Mouse (Mus musculus) liver, adult 10 weeks (tissue): ENCODE data around the gene A730061H03Rik. TPM values are rescaled to one million over a fixed set of nuclear protein-coding genes. Genes with fewer than 3 reads are reported as not detected.

Experiments used
- polyA plus RNA-seq: library from polyadenylated mRNA; stranded (reverse); fragments of 350-450 nt; fragmentation: Illumina TruSeq; extraction: RNeasy Lipid Tissue Mini Kit (QIAGEN cat#74804); gene quantifications from one replicate; pipeline ENCODE4 v1.2.3, GENCODE M21; 2014; ENCODE audit warnings: low read depth, low replicate concordance

A730061H03Rik gene
- polyA plus RNA-seq: not detected

GRCm38 (mm10) chr14:55560202-55561073 is at the start of gene A730061H03Rik:
Gene A730061H03Rik (minus strand): TSS chr14:55560406.

DNA sequence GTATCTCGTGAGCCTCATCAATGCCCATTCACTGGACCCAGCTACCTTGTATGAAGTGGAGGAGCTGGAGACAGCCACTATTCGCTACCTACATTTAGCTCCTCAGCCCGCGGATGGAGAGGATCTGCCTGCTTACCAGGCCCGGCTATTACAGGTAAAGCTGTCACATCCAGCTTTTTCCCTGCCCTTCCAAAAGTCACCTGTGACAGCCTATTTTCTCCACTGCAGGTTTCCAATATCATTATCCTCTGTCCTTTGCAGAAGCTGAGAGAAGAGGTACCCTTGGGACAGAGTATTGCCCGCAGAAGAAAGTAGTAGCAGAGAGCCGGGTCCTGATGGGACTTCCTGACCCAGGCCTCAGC is 43.0 kb upstream of the A730061H03Rik start, which contains the start of gene Irf9:
Irf9 (plus strand) TSS at position 301 of the 362 bp plus-strand sequence.

DNA sequence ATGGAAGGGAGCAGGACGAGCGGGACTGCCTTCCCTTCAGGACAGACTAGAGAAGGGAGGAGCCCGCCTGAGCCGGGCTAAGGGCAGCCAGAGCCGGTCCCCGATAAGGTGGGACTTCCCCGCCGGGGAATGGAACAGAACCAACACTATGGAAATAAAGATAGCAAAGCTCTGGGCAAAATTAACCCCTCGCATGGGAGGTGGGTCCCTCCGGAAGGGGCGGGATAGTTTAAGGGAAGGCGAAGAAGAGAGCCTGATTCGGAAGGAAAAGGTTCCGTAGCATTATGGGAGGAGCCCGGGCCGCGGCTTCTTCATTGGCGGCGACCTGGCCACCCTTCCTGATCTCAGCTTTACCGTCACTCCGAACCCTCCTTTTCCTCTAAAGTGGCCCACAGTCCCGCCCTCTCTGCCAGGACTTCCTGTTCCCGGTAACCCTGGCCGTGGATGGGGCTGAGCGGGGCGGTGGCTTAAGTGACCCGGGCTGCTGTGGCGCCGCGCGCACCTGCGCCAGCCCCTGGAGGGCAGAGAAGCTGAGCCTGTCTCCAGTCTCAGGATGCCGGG is 31.2 kb upstream of the A730061H03Rik start, which contains the start of gene Rnf31:
Rnf31 (plus strand) TSS at position 378 of the 561 bp plus-strand sequence.

DNA sequence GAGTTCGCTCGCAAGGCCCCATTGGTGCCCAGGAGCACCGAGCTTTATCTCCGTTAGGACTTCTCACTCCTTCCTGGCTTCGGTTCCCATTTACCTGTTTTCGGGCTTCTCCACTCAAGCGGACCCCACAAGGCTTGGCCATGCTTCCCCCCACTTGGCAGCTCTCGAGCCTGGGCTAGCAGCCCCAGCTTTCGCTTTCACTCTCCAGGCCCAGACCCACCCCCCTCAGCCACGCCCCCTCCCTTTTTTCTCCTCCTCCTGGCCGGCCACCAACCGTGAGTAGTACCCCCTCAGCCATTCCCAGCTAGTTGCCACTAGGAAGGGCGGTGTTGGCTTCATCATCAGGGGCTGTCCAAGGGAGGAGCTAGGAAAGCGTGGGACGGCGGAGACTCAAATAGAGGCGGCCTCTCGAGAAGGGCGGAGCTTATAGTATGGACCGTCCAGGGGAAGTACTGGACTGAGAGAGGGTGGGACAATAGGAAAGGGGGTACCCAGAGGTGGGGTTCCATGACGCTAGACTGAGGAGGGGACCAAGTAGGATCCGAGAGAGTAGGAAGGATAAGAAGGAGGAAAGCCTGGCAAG is 30.6 kb upstream of the A730061H03Rik start, which contains the start of gene Psme2:
Psme2 (minus strand) TSS at position 366 of the 583 bp plus-strand sequence.

GRCm38 (mm10) chr14:55584702-55585565 is 24.7 kb upstream of the A730061H03Rik start, which contains the start of gene Emc9:
Gene Emc9 (minus strand): TSS chr14:55585302.

DNA sequence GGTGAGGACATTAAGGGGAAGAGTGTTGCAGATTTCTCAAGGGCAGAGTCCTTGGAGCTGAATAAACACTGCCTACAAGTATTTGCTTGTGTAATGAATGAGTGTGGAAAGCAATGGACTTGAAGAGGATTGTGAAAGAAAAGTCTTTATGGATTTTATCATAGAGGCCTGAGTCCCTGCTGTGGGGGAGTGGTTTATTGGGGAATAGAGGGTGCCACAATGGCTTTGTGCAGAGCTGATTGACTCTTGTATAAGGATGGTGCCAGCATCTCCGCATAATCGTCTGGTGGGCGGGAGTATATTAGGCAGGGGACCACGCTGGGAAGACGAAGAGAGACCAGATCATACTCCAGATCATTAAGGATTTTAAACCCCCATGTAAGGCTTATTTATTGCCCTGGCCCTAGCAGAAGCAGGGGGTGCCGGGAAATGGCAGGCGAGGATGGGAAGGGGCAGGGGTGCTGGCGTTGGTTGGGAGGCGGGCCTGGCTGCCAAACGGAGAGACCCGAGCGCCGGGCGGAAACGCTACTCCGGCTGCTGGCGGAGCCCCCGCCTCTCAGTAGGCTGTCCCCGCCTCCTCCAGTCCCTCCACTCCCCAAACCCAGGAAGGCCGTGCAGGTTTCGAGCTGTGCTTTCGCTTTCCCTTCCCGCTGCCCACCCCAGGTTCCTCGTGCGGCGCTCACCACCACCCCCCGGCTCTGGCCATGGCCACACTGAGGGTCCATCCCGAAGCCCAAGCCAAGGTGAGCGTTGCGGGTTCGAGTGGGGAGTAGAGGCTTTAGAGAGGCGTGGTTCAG is 17.9 kb upstream of the A730061H03Rik start, which contains the start of gene Psme1:
Psme1 (plus strand) TSS at position 253 of the 797 bp plus-strand sequence.

DNA sequence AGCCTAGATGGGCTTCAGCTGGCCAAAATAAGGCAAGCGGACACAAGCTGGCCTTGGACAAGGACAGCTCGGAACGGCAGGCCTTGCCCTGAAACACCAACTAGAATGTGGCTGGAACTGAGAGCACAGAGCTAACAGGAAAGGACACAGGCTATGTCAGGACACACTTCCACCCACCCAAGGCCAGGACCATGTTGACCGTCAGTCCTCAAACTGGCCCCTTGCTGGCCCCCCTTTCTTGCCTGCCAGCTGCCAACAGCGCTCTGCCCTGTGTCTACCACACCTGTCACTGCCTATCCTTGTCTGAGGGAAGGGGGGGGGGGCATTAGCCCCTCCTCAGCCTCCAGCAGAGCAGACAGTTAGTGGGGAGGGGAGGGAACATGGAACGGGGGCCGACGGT is 15.1 kb upstream of the A730061H03Rik start, which contains the start of gene Fitm1:
Fitm1 (plus strand) TSS at position 316 of the 400 bp plus-strand sequence.

GRCm38 (mm10) chr14:55559799-55560201 is 406 bp downstream of the A730061H03Rik start, which contains the start of gene Dcaf11:
Gene Dcaf11 (plus strand): TSS chr14:55560006.

GRCm38 (mm10) chr14:55540067-55540786 is 20.0 kb downstream of the A730061H03Rik start, which contains the start of gene Pck2:
Gene Pck2 (plus strand): TSS chr14:55540266.

DNA sequence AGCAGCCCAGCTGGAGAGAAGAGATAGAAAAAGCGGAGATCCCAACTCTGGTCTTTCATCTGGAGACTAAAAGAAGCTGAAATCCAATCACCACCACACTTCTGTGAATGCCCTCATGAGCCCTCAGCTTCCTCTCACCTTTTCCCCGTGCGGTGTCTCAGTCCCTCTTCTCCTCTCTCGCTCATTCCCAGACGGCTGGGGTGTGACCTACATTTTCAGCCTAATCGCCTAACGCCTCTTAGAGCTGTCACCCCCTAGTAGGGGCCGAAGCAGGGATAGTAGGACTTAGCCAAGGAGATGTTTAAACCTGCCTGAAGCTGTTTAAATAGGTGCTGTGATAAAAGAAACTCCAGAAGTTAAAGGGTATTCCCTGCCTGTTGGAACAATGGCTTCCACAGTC is 35.4 kb downstream of the A730061H03Rik start, which contains the start of gene Nrl:
Nrl (minus strand) TSS at position 197 of the 400 bp plus-strand sequence.

DNA sequence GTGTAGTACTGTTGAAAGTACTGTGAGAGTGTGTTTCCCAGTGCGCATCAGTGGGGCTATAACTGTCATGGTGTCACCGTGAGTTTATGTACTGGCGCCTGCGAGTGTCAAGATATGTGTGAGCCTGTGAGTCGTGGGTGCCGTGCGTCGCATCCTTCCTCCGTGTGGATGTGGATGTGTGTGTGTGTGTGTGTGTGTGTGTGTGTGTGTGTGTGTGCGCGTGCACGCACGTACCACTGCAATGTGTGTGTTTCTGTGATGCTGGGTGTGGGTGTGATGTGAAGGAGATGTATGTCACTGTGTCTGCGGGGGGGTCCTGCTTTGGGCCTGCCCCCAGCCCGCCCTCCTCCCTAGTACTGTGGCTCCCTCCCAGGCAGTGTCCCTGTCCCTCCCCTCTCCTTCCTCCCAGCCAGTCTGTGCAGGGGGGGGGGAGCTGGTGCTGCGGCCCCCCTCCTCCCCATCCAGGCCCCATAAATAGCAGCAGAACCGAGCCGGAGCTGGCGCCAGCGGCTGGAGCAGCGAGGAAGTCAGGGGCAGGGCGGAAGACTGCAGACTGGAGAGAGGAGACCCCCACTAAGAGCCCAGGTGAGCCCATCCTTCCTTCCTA is 50.0 kb downstream of the A730061H03Rik start, which contains the start of gene Cpne6:
Cpne6 (plus strand) TSS at position 321 of the 607 bp plus-strand sequence.

Other genes starting within 250 kb of the A730061H03Rik start
- 110 TPM for gene Dhrs4, start 81.6 kb downstream of the A730061H03Rik start, polyA plus RNA-seq
- gene Carmil3, start 69.8 kb downstream of the A730061H03Rik start, polyA plus RNA-seq: not detected
- not detected for gene Cpne6, start 50.0 kb downstream of the A730061H03Rik start, polyA plus RNA-seq
- not detected for gene Nrl, start 35.4 kb downstream of the A730061H03Rik start, polyA plus RNA-seq
- 0.24 TPM for gene Pck2, start 20.1 kb downstream of the A730061H03Rik start, polyA plus RNA-seq
- 82.7 TPM for gene Dcaf11, start 400 bp downstream of the A730061H03Rik start, polyA plus RNA-seq
- gene Fitm1, start 15.2 kb upstream of the A730061H03Rik start, polyA plus RNA-seq: 0.87 TPM
- 149 TPM for gene Psme1, start 17.7 kb upstream of the A730061H03Rik start, polyA plus RNA-seq
- 9.1 TPM for gene Emc9, start 24.9 kb upstream of the A730061H03Rik start, polyA plus RNA-seq
- gene Psme2, start 30.7 kb upstream of the A730061H03Rik start, polyA plus RNA-seq: 129 TPM
- 3.8 TPM for gene Rnf31, start 31.3 kb upstream of the A730061H03Rik start, polyA plus RNA-seq
- gene Irf9, start 43.2 kb upstream of the A730061H03Rik start, polyA plus RNA-seq: 28.2 TPM
- gene Rec8, start 57.6 kb upstream of the A730061H03Rik start, polyA plus RNA-seq: 0.24 TPM
- 5.0 TPM for gene Ipo4, start 75.6 kb upstream of the A730061H03Rik start, polyA plus RNA-seq
- gene Gm49378, start 77.5 kb upstream of the A730061H03Rik start, polyA plus RNA-seq: 0.66 TPM
- gene Tm9sf1, start 83.4 kb upstream of the A730061H03Rik start, polyA plus RNA-seq: 26.3 TPM
- gene Tssk4, start 89.8 kb upstream of the A730061H03Rik start, polyA plus RNA-seq: not detected
- 9.9 TPM for gene Mdp1, start 100.1 kb upstream of the A730061H03Rik start, polyA plus RNA-seq
- 16.3 TPM for gene Gmpr2, start 111.5 kb upstream of the A730061H03Rik start, polyA plus RNA-seq
- 75.4 TPM for gene Nedd8, start 111.7 kb upstream of the A730061H03Rik start, polyA plus RNA-seq
- gene Tinf2, start 121.4 kb upstream of the A730061H03Rik start, polyA plus RNA-seq: 4.1 TPM
- 0.66 TPM for gene Tgm1, start 153.5 kb upstream of the A730061H03Rik start, polyA plus RNA-seq
- 1.4 TPM for gene Rabggta, start 161.9 kb upstream of the A730061H03Rik start, polyA plus RNA-seq
- gene Dhrs1, start 185.3 kb upstream of the A730061H03Rik start, polyA plus RNA-seq: 50.2 TPM
- 5.4 TPM for gene Nop9, start 185.3 kb upstream of the A730061H03Rik start, polyA plus RNA-seq
- gene Cideb, start 198.1 kb upstream of the A730061H03Rik start, polyA plus RNA-seq: 47.4 TPM
- 0.24 TPM for gene Ltb4r2, start 201.0 kb upstream of the A730061H03Rik start, polyA plus RNA-seq
- not detected for gene Ltb4r1, start 205.6 kb upstream of the A730061H03Rik start, polyA plus RNA-seq
- 0.58 TPM for gene Adcy4, start 223.7 kb upstream of the A730061H03Rik start, polyA plus RNA-seq
- 0.53 TPM for gene Ripk3, start 228.5 kb upstream of the A730061H03Rik start, polyA plus RNA-seq